Mouse (Mus musculus): ENCODE measurements at regions not wholly inside any gene's neighbourhood (a gene's known extent, or its start where the extent isn't known, plus 50 kb on each side); places are given as distances from the start of the nearest gene placed in this dataset.

GRCm38 (mm10) chr1:96445215-96445614 lies 426.8 kb downstream of the Slco4c1 start:
- H3K4me1 ChIP-seq (ENCODE audit: control insufficient read depth in 2 of 2, insufficient read depth in 2 of 2, low read length in 2 of 2, poor library complexity in 1 of 2) = no peaks in the 10 kb centered on the region
- no peak overlapping the region for H3K9ac ChIP-seq (ENCODE audit: insufficient read depth, low read depth, low read length, poor library complexity, severe bottlenecking)
- TF ChIP-seq CHD2 (IDR thresholded peaks at IDR 0.05; ENCODE audit: low read depth, low read length) (no peak), ZNF384 (IDR thresholded peaks at IDR 0.05; ENCODE audit: low read depth, low read length) (no peak), MAFK (IDR thresholded peaks at IDR 0.05; ENCODE audit: insufficient read depth, low read depth, low read length) (no peak), ZC3H11A (IDR thresholded peaks at IDR 0.05; ENCODE audit: borderline replicate concordance, low read depth, low read length) (no peak), HCFC1 (IDR thresholded peaks at IDR 0.05; ENCODE audit: borderline replicate concordance, insufficient read depth, low read length) (no peak)
- no peak overlapping the region for H3K27ac ChIP-seq (ENCODE audit: insufficient read depth, low read depth, low read length, poor library complexity, severe bottlenecking)
- H3K4me3 ChIP-seq (ENCODE audit: insufficient read depth in 1 of 2, low read depth in 1 of 2, low read length in 2 of 2, poor library complexity in 1 of 2, severe bottlenecking in 1 of 2) = no peak overlapping the region
- no peaks in the 10 kb centered on the region for H3K9me3 ChIP-seq (ENCODE audit: control insufficient read depth, insufficient read depth, low read depth, low read length)
- no peaks in the 10 kb centered on the region for H3K36me3 ChIP-seq (ENCODE audit: control insufficient read depth, insufficient read depth, low read length, poor library complexity, severe bottlenecking)
- no peak for DNase-seq (ENCODE audit: low read depth, low spot score)
- in situ Hi-C loops (cut with MboI; ENCODE audit: low sequenced_read_pairs in 2 of 2, unreplicated experiment in 2 of 2) = no loop called here

DNA sequence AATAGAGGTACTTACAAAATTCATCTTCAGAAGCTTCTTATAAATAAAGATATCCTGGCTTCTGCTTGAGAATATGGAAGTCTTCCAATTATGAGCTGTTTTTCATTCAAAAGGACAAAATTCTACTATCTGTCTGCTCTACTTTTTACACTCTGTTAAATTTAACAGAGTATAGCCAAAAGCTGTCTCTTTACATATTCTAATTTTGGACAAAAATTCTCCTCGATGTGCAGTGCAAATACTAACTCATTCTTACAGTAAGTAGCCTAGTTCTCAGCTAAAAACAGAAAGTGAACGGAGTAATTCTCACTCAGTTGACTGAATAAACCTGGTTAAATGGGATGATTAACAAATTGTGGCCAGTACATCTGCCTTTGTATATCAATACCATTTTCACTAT lies 438.9 kb downstream of the Slco4c1 start:
- DNase-seq (ENCODE audit: low read depth, low spot score) = no peak
- no peak overlapping the region for H3K27ac ChIP-seq (ENCODE audit: insufficient read depth, low read depth, low read length, poor library complexity, severe bottlenecking)
- no peak overlapping the region for H3K9ac ChIP-seq (ENCODE audit: insufficient read depth, low read depth, low read length, poor library complexity, severe bottlenecking)
- H3K4me3 ChIP-seq (ENCODE audit: insufficient read depth in 1 of 2, low read depth in 1 of 2, low read length in 2 of 2, poor library complexity in 1 of 2, severe bottlenecking in 1 of 2) = no peak overlapping the region
- H3K36me3 ChIP-seq (ENCODE audit: control insufficient read depth, insufficient read depth, low read length, poor library complexity, severe bottlenecking) = no peaks in the 10 kb centered on the region
- in situ Hi-C loops (cut with MboI; ENCODE audit: low sequenced_read_pairs in 2 of 2, unreplicated experiment in 2 of 2) = no loop called here
- H3K4me1 ChIP-seq (ENCODE audit: control insufficient read depth in 2 of 2, insufficient read depth in 2 of 2, low read length in 2 of 2, poor library complexity in 1 of 2) = no peaks in the 10 kb centered on the region
- no peaks in the 10 kb centered on the region for H3K9me3 ChIP-seq (ENCODE audit: control insufficient read depth, insufficient read depth, low read depth, low read length)
- no peak for TF ChIP-seq HCFC1 (IDR thresholded peaks at IDR 0.05; ENCODE audit: borderline replicate concordance, insufficient read depth, low read length)
- TF ChIP-seq MAFK (IDR thresholded peaks at IDR 0.05; ENCODE audit: insufficient read depth, low read depth, low read length) = no peak
- TF ChIP-seq CHD2 (IDR thresholded peaks at IDR 0.05; ENCODE audit: low read depth, low read length) = no peak

DNA sequence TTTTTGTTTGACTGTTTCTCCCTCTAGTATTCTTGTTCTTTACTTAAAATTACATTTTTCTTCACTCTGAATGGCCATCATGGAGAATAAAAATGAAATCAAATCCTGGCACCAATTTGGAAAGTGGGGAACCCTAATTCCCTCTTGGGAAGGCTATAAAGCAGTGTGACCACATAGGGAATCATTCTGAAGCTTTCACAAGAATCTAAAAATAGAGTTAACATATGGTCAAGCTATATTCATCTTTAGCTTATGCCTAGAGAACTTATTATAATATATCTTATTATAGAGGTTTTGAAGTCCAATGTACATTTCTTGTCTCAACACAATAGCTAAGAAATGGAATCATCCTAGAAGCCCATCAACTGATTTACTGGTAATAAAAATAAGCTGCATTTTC lies 448.5 kb downstream of the Slco4c1 start:
- in situ Hi-C loops (cut with MboI; ENCODE audit: low sequenced_read_pairs in 2 of 2, unreplicated experiment in 2 of 2) = no loop called here

DNA sequence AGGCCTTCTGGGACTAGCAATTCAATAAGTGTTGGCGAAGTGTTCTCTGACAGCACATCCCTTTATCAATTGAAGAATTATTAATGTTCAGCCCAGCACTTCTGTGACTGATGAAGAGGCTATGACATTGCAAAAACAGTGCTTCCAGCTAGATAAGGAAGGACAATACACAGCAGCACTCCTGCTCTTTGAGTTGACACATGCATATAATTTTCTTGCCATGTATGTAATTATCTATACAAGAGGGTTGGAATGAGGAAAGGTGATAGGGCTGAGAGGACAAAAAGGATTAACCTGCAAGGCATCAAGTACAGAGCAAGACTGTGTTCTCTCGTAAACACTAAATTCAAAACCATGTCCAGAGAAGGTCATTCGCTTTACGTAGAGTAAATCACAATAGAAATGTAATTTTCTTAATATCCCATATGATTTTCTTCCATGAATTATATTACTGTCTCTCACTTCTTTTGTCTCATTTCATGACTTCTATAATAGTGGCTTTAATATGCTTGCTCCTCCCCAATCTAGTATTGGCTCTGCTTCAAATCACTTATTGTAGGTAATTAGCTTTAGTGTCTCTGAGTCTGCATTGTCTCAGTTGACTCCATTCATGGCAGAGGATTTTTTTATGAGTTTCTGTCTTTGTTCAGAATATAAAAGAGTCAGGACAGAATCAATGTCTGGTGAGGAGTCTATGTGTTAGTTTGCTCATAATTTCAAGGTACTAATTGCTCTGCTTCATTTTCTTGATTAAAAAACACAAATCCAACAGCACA lies 460.9 kb downstream of the Slco4c1 start:
- Histone ChIP-seq H3K27ac (ENCODE audit: insufficient read depth, low read depth, low read length, poor library complexity, severe bottlenecking) (no peak overlapping the region), H3K9me3 (ENCODE audit: control insufficient read depth, insufficient read depth, low read depth, low read length) (no peaks in the 10 kb centered on the region), H3K9ac (ENCODE audit: insufficient read depth, low read depth, low read length, poor library complexity, severe bottlenecking) (no peak overlapping the region), H3K4me3 (ENCODE audit: insufficient read depth in 1 of 2, low read depth in 1 of 2, low read length in 2 of 2, poor library complexity in 1 of 2, severe bottlenecking in 1 of 2) (no peak overlapping the region), H3K4me1 (ENCODE audit: control insufficient read depth in 2 of 2, insufficient read depth in 2 of 2, low read length in 2 of 2, poor library complexity in 1 of 2) (no peaks in the 10 kb centered on the region), H3K36me3 (ENCODE audit: control insufficient read depth, insufficient read depth, low read length, poor library complexity, severe bottlenecking) (no peaks in the 10 kb centered on the region)
- TF ChIP-seq ZNF384 (IDR thresholded peaks at IDR 0.05; ENCODE audit: low read depth, low read length) (no peak), HCFC1 (IDR thresholded peaks at IDR 0.05; ENCODE audit: borderline replicate concordance, insufficient read depth, low read length) (no peak), CHD2 (IDR thresholded peaks at IDR 0.05; ENCODE audit: low read depth, low read length) (no peak), ZC3H11A (IDR thresholded peaks at IDR 0.05; ENCODE audit: borderline replicate concordance, low read depth, low read length) (no peak), MAFK (IDR thresholded peaks at IDR 0.05; ENCODE audit: insufficient read depth, low read depth, low read length) (no peak)
- in situ Hi-C loops (cut with MboI; ENCODE audit: low sequenced_read_pairs in 2 of 2, unreplicated experiment in 2 of 2) = no loop called here
- no peak for DNase-seq (ENCODE audit: low read depth, low spot score)

More for the DNA sequence above, 448.5 kb downstream of the Slco4c1 start:
- Histone ChIP-seq H3K9me3 (ENCODE audit: control insufficient read depth, insufficient read depth, low read depth, low read length) (no peaks in the 10 kb centered on the region), H3K27ac (ENCODE audit: insufficient read depth, low read depth, low read length, poor library complexity, severe bottlenecking) (no peak overlapping the region), H3K9ac (ENCODE audit: insufficient read depth, low read depth, low read length, poor library complexity, severe bottlenecking) (no peak overlapping the region), H3K4me1 (ENCODE audit: control insufficient read depth in 2 of 2, insufficient read depth in 2 of 2, low read length in 2 of 2, poor library complexity in 1 of 2) (no peaks in the 10 kb centered on the region), H3K36me3 (ENCODE audit: control insufficient read depth, insufficient read depth, low read length, poor library complexity, severe bottlenecking) (no peaks in the 10 kb centered on the region), H3K4me3 (ENCODE audit: insufficient read depth in 1 of 2, low read depth in 1 of 2, low read length in 2 of 2, poor library complexity in 1 of 2, severe bottlenecking in 1 of 2) (no peak overlapping the region)
- DNase-seq (ENCODE audit: low read depth, low spot score) = no peak
- TF ChIP-seq CHD2 (IDR thresholded peaks at IDR 0.05; ENCODE audit: low read depth, low read length) (no peak), ZC3H11A (IDR thresholded peaks at IDR 0.05; ENCODE audit: borderline replicate concordance, low read depth, low read length) (no peak), MAFK (IDR thresholded peaks at IDR 0.05; ENCODE audit: insufficient read depth, low read depth, low read length) (no peak), ZNF384 (IDR thresholded peaks at IDR 0.05; ENCODE audit: low read depth, low read length) (no peak), HCFC1 (IDR thresholded peaks at IDR 0.05; ENCODE audit: borderline replicate concordance, insufficient read depth, low read length) (no peak)

Measured in ES-E14 (cell line).